Mouse (Mus musculus) kidney, embryonic 16.5 days (tissue): ENCODE results near the gene Dpp8. TPM values are rescaled to one million over a fixed set of nuclear protein-coding genes. Genes with fewer than 3 reads are reported as not detected.

Experiments
- ATAC-seq: fragments of 200-750 bp; cut with Nextera tagmentation; 2 replicates; pipeline ENCODE4 v1.8.0; 2017; ENCODE audit warnings: moderate TSS enrichment; ENCODE audit not compliant: low FRiP score, low TSS enrichment
- H3K27ac ChIP-seq: fragments of 300-500 bp; sonication (generic); 2 replicates; pipeline ENCODE4 v1.5.1; 2014; ENCODE audit warnings: low read length
- H3K27me3 ChIP-seq: fragments of 300-500 bp; sonication (generic); 2 replicates; pipeline ENCODE4 v1.6.1; 2014; ENCODE audit warnings: low read length, control low read depth, mixed read lengths; ENCODE audit not compliant: insufficient read depth
- H3K36me3 ChIP-seq: fragments of 300-500 bp; sonication (generic); 2 replicates; pipeline ENCODE4 v1.6.1; 2014; ENCODE audit warnings: low read length, control low read depth, mixed read lengths; ENCODE audit not compliant: insufficient read depth
- H3K4me1 ChIP-seq: fragments of 300-500 bp; sonication (generic); 2 replicates; pipeline ENCODE4 v1.6.1; 2014; ENCODE audit warnings: low read length, control low read depth, mixed read lengths; ENCODE audit not compliant: insufficient read depth
- H3K4me2 ChIP-seq: fragments of 300-500 bp; sonication (generic); replicated peaks from 2 replicates; pipeline ENCODE4 v1.6.1; 2014; ENCODE audit warnings: low read depth, low read length
- H3K4me3 ChIP-seq: fragments of 300-500 bp; sonication (generic); 2 replicates; pipeline ENCODE4 v1.5.1; 2014; ENCODE audit warnings: mild to moderate bottlenecking, low read length
- H3K9ac ChIP-seq: fragments of 300-500 bp; sonication (generic); replicated peaks from 2 replicates; pipeline ENCODE4 v1.6.1; 2014; ENCODE audit warnings: low read length
- H3K9me3 ChIP-seq: fragments of 300-500 bp; sonication (generic); 2 replicates; pipeline ENCODE4 v1.6.1; 2016; ENCODE audit warnings: low read length, control low read depth
- WGBS: fragments of 180-500 bp; shearing (Covaris S2); extraction: QIAGEN DNeasy Blood & Tissue Kit; methylation state at CpG from one replicate; pipeline ENCODE4 v1.1.7; 2014; 5-methylcytosine and 5-hydroxymethylcytosine counted together
- polyA plus RNA-seq: library from polyadenylated mRNA; unstranded; fragments of >200 nt; fragmentation: Nextera tagmentation; extraction: Ambion mirVana; gene quantifications from 2 replicates; pipeline ENCODE4 v1.2.1, GENCODE M21; 2015

The Dpp8 gene
- polyA plus RNA-seq, 1 experiment from 2014 or later, result 37.7 TPM

GRCm38 (mm10) chr9:65011304-65011703, 20.9 kb upstream of the Dpp8 start:
- H3K27me3 ChIP-seq, result no peaks in the 10 kb centered on the region
- no peak overlapping the region for H3K4me2 ChIP-seq
- no peak overlapping the region for H3K4me3 ChIP-seq
- H3K36me3 ChIP-seq, result peaks cover 8% of the 10 kb centered on the region
- H3K9me3 ChIP-seq, result peaks cover 5% of the 10 kb centered on the region; the same call in 1 of the 2 replicates
- no peak overlapping the region for H3K27ac ChIP-seq
- 57% methylated on average over 6 of the region's 6 CpGs for WGBS
- H3K4me1 ChIP-seq, result peaks cover 8% of the 10 kb centered on the region; the same call in 1 of the 2 replicates
- ATAC-seq, result no peak
- no peak overlapping the region for H3K9ac ChIP-seq

- peaks cover 21% of the 10 kb centered on the region; the same call in 1 of the 2 replicates for H3K4me1 ChIP-seq
- no peak overlapping the region for H3K4me2 ChIP-seq
- no peak overlapping the region for H3K4me3 ChIP-seq
- H3K27me3 ChIP-seq, result no peaks in the 10 kb centered on the region
- H3K9ac ChIP-seq, result no peak overlapping the region
- 60% methylated on average over 7 of the region's 7 CpGs for WGBS
- no peak for ATAC-seq
- no peaks in the 10 kb centered on the region for H3K9me3 ChIP-seq
- no peaks in the 10 kb centered on the region for H3K36me3 ChIP-seq
- no peak overlapping the region; the same call in 1 of the 2 replicates for H3K27ac ChIP-seq
Measured at GRCm38 (mm10) chr9:65015461-65016222, 16.6 kb upstream of the Dpp8 start.

GRCm38 (mm10) chr9:65016241-65016977, 15.8 kb upstream of the Dpp8 start:
- 77% methylated on average over 4 of the region's 4 CpGs for WGBS
- peaks cover 21% of the 10 kb centered on the region; the same call in 1 of the 2 replicates for H3K4me1 ChIP-seq
- no peak overlapping the region for H3K4me2 ChIP-seq
- no peaks in the 10 kb centered on the region for H3K36me3 ChIP-seq
- no peak overlapping the region for H3K9ac ChIP-seq
- H3K27me3 ChIP-seq, result no peaks in the 10 kb centered on the region
- H3K9me3 ChIP-seq, result no peaks in the 10 kb centered on the region
- no peak overlapping the region for H3K4me3 ChIP-seq
- ATAC-seq, result no peak
- H3K27ac ChIP-seq, result no peak overlapping the region; the same call in 1 of the 2 replicates

- Histone ChIP-seq H3K4me1 (peaks cover 25% of the 10 kb centered on the region), H3K27me3 (no peaks in the 10 kb centered on the region), H3K36me3 (no peaks in the 10 kb centered on the region), H3K9me3 (no peaks in the 10 kb centered on the region), H3K4me2 (no peak overlapping the region), H3K4me3 (no peak overlapping the region), H3K9ac (no peak overlapping the region), H3K27ac (no peak overlapping the region)
- WGBS, result 75% methylated on average over 16 of the region's 16 CpGs
- ATAC-seq, result no peak
Measured at GRCm38 (mm10) chr9:65016978-65017827, 15.0 kb upstream of the Dpp8 start.

GRCm38 (mm10) chr9:65017896-65018295, 14.3 kb upstream of the Dpp8 start:
- no peak overlapping the region for H3K9ac ChIP-seq
- 82% methylated on average over 4 of the region's 4 CpGs for WGBS
- H3K36me3 ChIP-seq, result no peaks in the 10 kb centered on the region
- H3K4me3 ChIP-seq, result no peak overlapping the region
- peaks cover 27% of the 10 kb centered on the region for H3K4me1 ChIP-seq
- no peak for ATAC-seq
- no peak overlapping the region for H3K4me2 ChIP-seq
- H3K27me3 ChIP-seq, result no peaks in the 10 kb centered on the region
- H3K9me3 ChIP-seq, result no peaks in the 10 kb centered on the region
- no peak overlapping the region for H3K27ac ChIP-seq

- no peaks in the 10 kb centered on the region for H3K36me3 ChIP-seq
- no peaks in the 10 kb centered on the region for H3K27me3 ChIP-seq
- H3K27ac ChIP-seq, result no peak overlapping the region
- H3K4me3 ChIP-seq, result no peak overlapping the region
- WGBS, result 59% methylated on average over 3 of the region's 3 CpGs
- no peak overlapping the region for H3K9ac ChIP-seq
- no peak overlapping the region for H3K4me2 ChIP-seq
- peaks cover 27% of the 10 kb centered on the region for H3K4me1 ChIP-seq
- no peaks in the 10 kb centered on the region for H3K9me3 ChIP-seq
- no peak for ATAC-seq
Measured at GRCm38 (mm10) chr9:65018588-65019121, 13.6 kb upstream of the Dpp8 start.

- Histone ChIP-seq H3K27ac (no peak overlapping the region), H3K4me2 (no peak overlapping the region), H3K4me1 (peaks cover 27% of the 10 kb centered on the region), H3K4me3 (no peak overlapping the region), H3K9ac (no peak overlapping the region), H3K36me3 (no peaks in the 10 kb centered on the region), H3K27me3 (no peaks in the 10 kb centered on the region), H3K9me3 (no peaks in the 10 kb centered on the region)
- no peak for ATAC-seq
- 65% methylated on average over 3 of the region's 3 CpGs for WGBS
Measured at GRCm38 (mm10) chr9:65019146-65019545, 13.1 kb upstream of the Dpp8 start.

- Histone ChIP-seq H3K27me3 (no peaks in the 10 kb centered on the region), H3K9ac (no peak overlapping the region), H3K4me2 (peak overlapping the region; percentile 73; the same call in 1 of the 2 replicates), H3K9me3 (no peaks in the 10 kb centered on the region), H3K36me3 (no peaks in the 10 kb centered on the region), H3K27ac (no peak overlapping the region), H3K4me3 (no peak overlapping the region), H3K4me1 (peaks cover 27% of the 10 kb centered on the region)
- ATAC-seq, result no peak
- 75% methylated on average over 4 of the region's 4 CpGs for WGBS
Measured at GRCm38 (mm10) chr9:65020128-65020527, 12.1 kb upstream of the Dpp8 start.
